Mouse (Mus musculus): Measurements from ENCODE around the gene Ctf2. TPM values are rescaled to one million over a fixed set of nuclear protein-coding genes. Genes with fewer than 3 reads are reported as not detected.
A peak's percentile ranks its signal among the peaks of the same experiment; 100 is the strongest.

Gene Ctf2
- polyA plus RNA-seq, 1 experiment from 2014 or later, result not detected

DNA sequence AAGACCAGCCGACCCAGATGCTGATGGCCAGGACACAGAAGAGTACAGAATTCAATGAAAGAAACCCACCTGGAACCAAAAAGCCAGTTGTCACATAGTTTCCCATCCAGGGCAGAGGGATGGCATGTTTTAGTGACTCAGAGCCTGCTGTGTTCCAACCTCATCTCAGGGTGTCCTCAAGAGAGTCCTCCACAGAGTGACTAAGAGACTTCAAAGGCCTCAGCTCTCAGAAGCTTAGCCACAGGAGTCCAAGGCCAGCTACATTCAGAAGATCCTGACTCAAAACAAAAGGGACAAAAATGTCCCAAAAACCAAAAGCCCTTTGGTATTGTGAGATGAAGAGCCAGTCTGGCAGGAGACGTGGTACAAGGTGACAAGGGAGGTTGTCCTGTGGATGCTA lies 53.2 kb downstream of the Ctf2 start:
- no peak overlapping the region for H3K4me2 ChIP-seq
- ATAC-seq (ENCODE audit: extremely low read depth, insufficient number of reproducible peaks, low FRiP score, low TSS enrichment), result no peak
- H3K36me3 ChIP-seq, result 0 out of 2 replicates have a peak, but pooled peaks cover 4% of the 10 kb centered on the region
- H3K27me3 ChIP-seq (replicated peaks), result no peaks in the 10 kb centered on the region
- peaks cover 28% of the 10 kb centered on the region for H3K4me1 ChIP-seq
- no peak overlapping the region for H3K4me3 ChIP-seq
- no peaks in the 10 kb centered on the region for H3K9me3 ChIP-seq
- no peak overlapping the region for H3K27ac ChIP-seq (replicated peaks)
- H3K9ac ChIP-seq, result no peak overlapping the region
- 73% methylated on average over 2 of the region's 2 CpGs for WGBS

DNA sequence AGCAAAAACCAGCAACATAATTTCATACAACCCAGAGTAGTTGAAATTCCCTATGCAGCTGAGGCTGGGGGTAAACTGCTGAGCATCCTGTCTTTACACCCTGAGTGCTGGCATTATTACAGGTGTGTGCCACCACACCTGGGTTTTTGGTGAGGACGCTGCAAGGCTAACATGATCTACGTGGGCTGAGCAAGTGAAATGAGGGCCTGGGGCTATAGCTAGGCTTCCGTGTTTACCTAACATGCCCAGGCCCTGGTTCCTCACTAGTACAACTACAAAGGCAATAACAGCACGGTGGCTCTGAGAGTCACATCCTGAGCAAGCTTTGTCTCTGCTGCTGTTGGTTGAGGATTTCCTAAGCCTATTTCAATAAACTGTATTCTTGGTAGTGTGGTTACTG lies 54.4 kb downstream of the Ctf2 start:
- Histone ChIP-seq H3K9ac (no peak overlapping the region), H3K36me3 (0 out of 2 replicates have a peak, but pooled peaks cover 4% of the 10 kb centered on the region), H3K9me3 (no peaks in the 10 kb centered on the region), H3K27ac (replicated peaks) (no peak overlapping the region), H3K27me3 (replicated peaks) (no peaks in the 10 kb centered on the region), H3K4me2 (no peak overlapping the region), H3K4me3 (no peak overlapping the region), H3K4me1 (peaks cover 20% of the 10 kb centered on the region)
- no peak for ATAC-seq (ENCODE audit: extremely low read depth, insufficient number of reproducible peaks, low FRiP score, low TSS enrichment)
- WGBS, result 81% methylated on average over 4 of the region's 4 CpGs

DNA sequence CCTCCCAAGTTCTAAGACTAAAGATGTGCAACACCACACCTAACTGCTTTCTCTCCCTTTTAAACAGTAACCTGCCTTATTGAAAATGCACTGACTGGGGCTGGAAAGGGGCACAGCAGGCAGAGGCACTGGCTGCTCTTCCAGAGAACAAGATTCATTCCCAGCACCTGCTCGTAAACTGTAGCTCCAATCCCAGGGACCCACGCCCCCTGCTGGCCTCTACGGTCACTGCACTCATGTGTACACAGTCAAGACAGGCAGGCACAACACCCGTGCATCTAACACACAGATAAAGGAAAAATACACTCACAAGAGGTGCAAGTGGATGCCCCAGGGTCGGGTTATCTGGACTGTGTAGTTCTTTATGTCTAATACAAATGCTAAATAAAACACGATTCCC lies 54.9 kb downstream of the Ctf2 start:
- WGBS, result 66% methylated on average over 6 of the region's 6 CpGs

DNA sequence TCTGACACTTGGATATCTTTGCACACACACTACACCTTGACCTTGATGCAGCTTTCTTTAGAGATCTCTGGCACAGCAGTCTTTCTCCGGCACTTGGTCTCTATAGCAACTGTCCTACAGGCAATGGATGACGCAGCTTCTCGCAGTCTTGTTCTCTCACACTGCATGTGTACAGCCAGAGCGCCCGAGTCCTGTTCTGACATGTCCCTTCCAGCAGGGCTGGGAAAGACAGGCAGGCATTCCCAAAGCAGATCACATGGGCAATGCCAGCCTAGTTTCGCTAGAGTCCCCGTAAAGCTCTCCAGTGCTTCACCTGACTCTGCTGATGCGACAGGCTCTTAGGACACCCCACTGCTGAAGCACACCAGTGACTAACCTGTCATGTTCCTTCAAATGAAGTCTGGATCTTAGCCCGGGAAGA lies 56.6 kb downstream of the Ctf2 start:
- 72% methylated on average over 9 of the region's 9 CpGs for WGBS
- Histone ChIP-seq H3K4me1 (peaks cover 9% of the 10 kb centered on the region), H3K9me3 (no peaks in the 10 kb centered on the region), H3K36me3 (0 out of 2 replicates have a peak, but pooled peaks cover 4% of the 10 kb centered on the region), H3K27ac (replicated peaks) (no peak overlapping the region), H3K4me3 (no peak overlapping the region), H3K9ac (0 out of 2 replicates have a peak overlapping the region, but pooled peaks have one; percentile 0), H3K27me3 (replicated peaks) (no peaks in the 10 kb centered on the region), H3K4me2 (no peak overlapping the region)
- ATAC-seq (ENCODE audit: extremely low read depth, insufficient number of reproducible peaks, low FRiP score, low TSS enrichment), result no peak

More for the DNA sequence above, 54.9 kb downstream of the Ctf2 start:
- ATAC-seq (ENCODE audit: extremely low read depth, insufficient number of reproducible peaks, low FRiP score, low TSS enrichment), result no peak
- Histone ChIP-seq H3K4me2 (no peak overlapping the region), H3K36me3 (0 out of 2 replicates have a peak, but pooled peaks cover 4% of the 10 kb centered on the region), H3K9ac (no peak overlapping the region), H3K27ac (replicated peaks) (no peak overlapping the region), H3K27me3 (replicated peaks) (no peaks in the 10 kb centered on the region), H3K4me1 (peaks cover 15% of the 10 kb centered on the region), H3K9me3 (no peaks in the 10 kb centered on the region), H3K4me3 (no peak overlapping the region)

DNA sequence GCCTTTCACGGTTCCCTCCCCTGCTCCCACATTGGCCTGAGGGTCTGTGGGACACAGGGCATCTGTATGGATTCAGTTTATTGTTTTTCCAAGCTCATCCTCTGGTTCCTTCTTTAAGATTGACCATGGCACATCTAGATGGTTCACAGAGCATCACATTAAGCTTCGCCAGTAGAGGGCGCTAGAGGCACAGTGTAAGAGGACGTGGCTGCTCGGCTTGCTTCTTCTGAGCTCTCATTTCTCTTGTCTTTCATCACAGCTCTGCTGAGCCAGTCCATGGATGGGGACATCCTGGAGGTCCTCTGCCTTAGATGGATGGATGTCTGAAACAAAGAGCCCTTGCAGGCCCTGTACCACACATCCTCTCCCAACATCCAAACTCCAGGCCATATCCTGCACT lies 57.0 kb downstream of the Ctf2 start:
- H3K9ac ChIP-seq, result 0 out of 2 replicates have a peak overlapping the region, but pooled peaks have one; percentile 0
- H3K4me1 ChIP-seq, result peaks cover 9% of the 10 kb centered on the region
- H3K4me3 ChIP-seq, result no peak overlapping the region

DNA sequence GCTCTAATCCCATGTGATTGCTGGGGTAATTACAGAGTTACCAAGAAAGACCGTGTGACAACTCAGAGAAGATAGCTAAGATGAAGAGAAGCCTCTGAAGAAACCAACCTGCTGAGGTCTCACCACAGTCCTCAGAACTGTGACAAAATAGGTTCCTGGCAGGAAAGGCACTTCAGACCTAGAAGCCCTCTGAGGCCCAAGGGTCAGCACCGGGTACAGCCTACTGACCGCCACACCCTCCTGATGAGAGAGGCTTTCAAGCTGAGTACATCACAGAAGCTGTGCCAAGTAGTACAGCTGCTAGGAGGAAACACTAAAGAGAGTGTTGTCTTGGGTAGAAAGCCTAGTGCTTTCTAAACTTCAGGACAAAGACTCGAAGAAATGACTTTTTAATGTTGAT lies 59.2 kb downstream of the Ctf2 start:
- Histone ChIP-seq H3K27me3 (replicated peaks) (no peaks in the 10 kb centered on the region), H3K9ac (no peak overlapping the region), H3K4me1 (peaks cover 10% of the 10 kb centered on the region), H3K9me3 (no peaks in the 10 kb centered on the region), H3K4me3 (no peak overlapping the region), H3K36me3 (0 out of 2 replicates have a peak, but pooled peaks cover 4% of the 10 kb centered on the region), H3K27ac (replicated peaks) (no peak overlapping the region), H3K4me2 (no peak overlapping the region)
- WGBS, result 58% methylated on average over 4 of the region's 4 CpGs
- no peak for ATAC-seq (ENCODE audit: extremely low read depth, insufficient number of reproducible peaks, low FRiP score, low TSS enrichment)

More for the DNA sequence above, 57.0 kb downstream of the Ctf2 start:
- 0 out of 2 replicates have a peak, but pooled peaks cover 4% of the 10 kb centered on the region for H3K36me3 ChIP-seq
- H3K27ac ChIP-seq (replicated peaks), result no peak overlapping the region
- H3K27me3 ChIP-seq (replicated peaks), result no peaks in the 10 kb centered on the region
- H3K9me3 ChIP-seq, result no peaks in the 10 kb centered on the region
- no peak for ATAC-seq (ENCODE audit: extremely low read depth, insufficient number of reproducible peaks, low FRiP score, low TSS enrichment)
- WGBS, result 4% methylated on average over 5 of the region's 5 CpGs
- no peak overlapping the region for H3K4me2 ChIP-seq

DNA sequence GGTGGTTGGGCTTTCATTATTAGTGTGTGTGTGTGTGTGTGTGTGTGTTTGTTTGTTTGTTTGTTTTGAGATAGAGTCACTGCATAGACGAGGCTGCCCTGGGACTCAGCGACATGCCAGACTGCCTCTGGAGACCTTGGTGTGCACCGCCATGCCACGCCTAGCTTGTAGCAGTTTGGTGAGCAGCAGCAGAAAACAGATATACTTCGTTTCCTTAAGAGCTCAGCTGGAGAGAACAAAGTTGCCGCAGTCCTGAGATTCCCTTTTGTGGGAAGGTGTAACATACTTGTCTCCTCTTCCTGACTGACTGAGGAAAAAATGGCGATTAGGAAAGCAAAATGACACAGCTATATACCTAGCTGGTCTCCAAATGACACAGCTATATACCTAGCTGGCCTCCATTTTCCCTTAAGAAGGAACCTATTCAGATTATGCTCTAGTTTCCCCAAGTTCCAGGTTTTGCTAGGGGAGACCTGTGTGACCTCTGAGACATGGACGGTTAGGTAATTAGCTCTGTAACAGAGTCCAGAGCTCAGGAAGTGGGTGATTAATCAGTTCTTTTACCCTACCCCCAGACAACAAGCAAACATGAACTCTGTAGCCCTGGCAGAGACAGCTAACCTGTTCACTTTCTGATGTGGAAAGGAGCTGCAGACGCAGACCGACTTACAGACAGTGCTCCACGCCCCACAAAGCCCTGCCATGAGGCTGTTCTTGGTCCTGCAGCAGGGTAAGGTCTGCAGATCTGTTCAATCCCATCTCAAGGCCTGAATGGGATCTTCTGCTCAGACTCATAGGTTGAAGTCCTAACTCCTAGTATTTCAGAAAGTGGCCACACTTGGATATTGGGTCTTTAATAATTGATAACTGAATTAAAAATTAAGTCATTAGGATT lies 59.8 kb downstream of the Ctf2 start:
- Histone ChIP-seq H3K9ac (no peak overlapping the region), H3K36me3 (0 out of 2 replicates have a peak, but pooled peaks cover 2% of the 10 kb centered on the region), H3K4me1 (peaks cover 16% of the 10 kb centered on the region), H3K27ac (replicated peaks) (no peak overlapping the region), H3K27me3 (replicated peaks) (no peaks in the 10 kb centered on the region), H3K4me2 (no peak overlapping the region), H3K9me3 (no peaks in the 10 kb centered on the region), H3K4me3 (no peak overlapping the region)
- WGBS, result 67% methylated on average over 11 of the region's 11 CpGs
- ATAC-seq (ENCODE audit: extremely low read depth, insufficient number of reproducible peaks, low FRiP score, low TSS enrichment), result no peak

MicroRNA genes within 50 kb of the gene (microRNA counts, 519-probe panel; counts per million panel counts)
- 209 counts per million, percentile 61 among the panel's probes with 10 or more counts for microRNA mmu-miR-762

Small RNA genes within 50 kb of the gene (microRNA-seq; reads per million reads assigned to microRNA genes)
- gene Mir762, result not detected

Other genes with a start within 250 kb of the Ctf2 start
- gene Srcap, start 220.2 kb downstream of the Ctf2 start, polyA plus RNA-seq (2015; fragmentation: Nextera tagmentation; extraction: Ambion mirVana), result 30.9 and 33.1 TPM in 2 replicates
- gene Gm42715, start 212.6 kb downstream of the Ctf2 start, polyA plus RNA-seq (2015; fragmentation: Nextera tagmentation; extraction: Ambion mirVana), result 9.4 TPM in 2 replicates
- gene Tmem265, start 170.8 kb downstream of the Ctf2 start, polyA plus RNA-seq (2015; fragmentation: Nextera tagmentation; extraction: Ambion mirVana), result 0.47 and 3.5 TPM in 2 replicates
- gene Phkg2, start 158.8 kb downstream of the Ctf2 start, polyA plus RNA-seq (2015; fragmentation: Nextera tagmentation; extraction: Ambion mirVana), result 30.2 and 34.3 TPM in 2 replicates
- 7.8 and 8.4 TPM in 2 replicates for gene Ccdc189, start 143.6 kb downstream of the Ctf2 start, polyA plus RNA-seq (2015; fragmentation: Nextera tagmentation; extraction: Ambion mirVana)
- gene Rnf40, start 143.4 kb downstream of the Ctf2 start, polyA plus RNA-seq (2015; fragmentation: Nextera tagmentation; extraction: Ambion mirVana), result 25.7 and 26.9 TPM in 2 replicates
- gene Zfp629, start 116.4 kb downstream of the Ctf2 start, polyA plus RNA-seq (2015; fragmentation: Nextera tagmentation; extraction: Ambion mirVana), result 8.4 and 9.5 TPM in 2 replicates
- gene Bcl7c, start 23.2 kb downstream of the Ctf2 start, polyA plus RNA-seq (2015; fragmentation: Nextera tagmentation; extraction: Ambion mirVana), result 30.7 and 35.8 TPM in 2 replicates
- gene Ctf1, start 19.4 kb downstream of the Ctf2 start, polyA plus RNA-seq (2015; fragmentation: Nextera tagmentation; extraction: Ambion mirVana), result 4.6 TPM in 2 replicates
- 1.8 and 3.0 TPM in 2 replicates for gene Fbxl19, start 12.4 kb upstream of the Ctf2 start, polyA plus RNA-seq (2015; fragmentation: Nextera tagmentation; extraction: Ambion mirVana)
- gene Orai3, start 37.6 kb upstream of the Ctf2 start, polyA plus RNA-seq (2015; fragmentation: Nextera tagmentation; extraction: Ambion mirVana), result 15.8 and 15.9 TPM in 2 replicates
- gene Setd1a, start 44.5 kb upstream of the Ctf2 start, polyA plus RNA-seq (2015; fragmentation: Nextera tagmentation; extraction: Ambion mirVana), result 12.6 and 17.0 TPM in 2 replicates
- gene Gm49388, start 53.4 kb upstream of the Ctf2 start, polyA plus RNA-seq (2015; fragmentation: Nextera tagmentation; extraction: Ambion mirVana), result not detected in 2 replicates
- 19.5 and 21.6 TPM in 2 replicates for gene Hsd3b7, start 68.4 kb upstream of the Ctf2 start, polyA plus RNA-seq (2015; fragmentation: Nextera tagmentation; extraction: Ambion mirVana)
- 39.2 and 48.9 TPM in 2 replicates for gene Stx4a, start 92.1 kb upstream of the Ctf2 start, polyA plus RNA-seq (2015; fragmentation: Nextera tagmentation; extraction: Ambion mirVana)
- 1.1 and 1.7 TPM in 2 replicates for gene Stx1b, start 92.4 kb upstream of the Ctf2 start, polyA plus RNA-seq (2015; fragmentation: Nextera tagmentation; extraction: Ambion mirVana)
- gene Zfp646, start 144.1 kb upstream of the Ctf2 start, polyA plus RNA-seq (2015; fragmentation: Nextera tagmentation; extraction: Ambion mirVana), result 5.6 and 6.6 TPM in 2 replicates
- 9.7 and 10.4 TPM in 2 replicates for gene Zfp668, start 144.7 kb upstream of the Ctf2 start, polyA plus RNA-seq (2015; fragmentation: Nextera tagmentation; extraction: Ambion mirVana)
- gene Prss53, start 158.8 kb upstream of the Ctf2 start, polyA plus RNA-seq (2015; fragmentation: Nextera tagmentation; extraction: Ambion mirVana), result 1.4 and 1.5 TPM in 2 replicates
- gene Gm21974, start 163.3 kb upstream of the Ctf2 start, polyA plus RNA-seq (2015; fragmentation: Nextera tagmentation; extraction: Ambion mirVana), result not detected in 2 replicates
- gene Vkorc1, start 163.5 kb upstream of the Ctf2 start, polyA plus RNA-seq (2015; fragmentation: Nextera tagmentation; extraction: Ambion mirVana), result 109 and 120 TPM in 2 replicates
- 145 and 150 TPM in 2 replicates for gene Bckdk, start 171.9 kb upstream of the Ctf2 start, polyA plus RNA-seq (2015; fragmentation: Nextera tagmentation; extraction: Ambion mirVana)
- 25.1 and 27.0 TPM in 2 replicates for gene Kat8, start 180.3 kb upstream of the Ctf2 start, polyA plus RNA-seq (2015; fragmentation: Nextera tagmentation; extraction: Ambion mirVana)
- gene Prss8, start 197.9 kb upstream of the Ctf2 start, polyA plus RNA-seq (2015; fragmentation: Nextera tagmentation; extraction: Ambion mirVana), result 1.6 and 1.8 TPM in 2 replicates
- gene Prss36, start 214.6 kb upstream of the Ctf2 start, polyA plus RNA-seq (2015; fragmentation: Nextera tagmentation; extraction: Ambion mirVana), result 8.4 and 8.6 TPM in 2 replicates
- gene Fus, start 235.3 kb upstream of the Ctf2 start, polyA plus RNA-seq (2015; fragmentation: Nextera tagmentation; extraction: Ambion mirVana), result 310 and 313 TPM in 2 replicates

Data from heart, embryonic 13.5 days (tissue).